Mouse (Mus musculus) urinary bladder, postnatal 4 days (tissue): Measurements from ENCODE around the gene Ppp1r9b.

Experiments
- DNase-seq, 2 experiments: peaks; one replicate each; pipeline ENCODE4 v3.0.0; 2021 to 2022; ENCODE audit warnings: low spot score in 2 of 2

Ppp1r9b gene

GRCm38 (mm10) chr11:95044185-95044870 is 53.5 kb downstream of the Ppp1r9b start:
- no peak for DNase-seq

- DNase-seq = no peak
Observed at GRCm38 (mm10) chr11:95046980-95047680, 56.3 kb downstream of the Ppp1r9b start.

GRCm38 (mm10) chr11:95053062-95053461 is 62.2 kb downstream of the Ppp1r9b start:
- no peak for DNase-seq
